Mouse (Mus musculus) limb, embryonic 11.5 days (tissue): ENCODE results near the gene F2r. TPM values are rescaled to one million over a fixed set of nuclear protein-coding genes. Genes with fewer than 3 reads are reported as not detected.

ENCODE experiments used
- ATAC-seq: fragments of 200-750 bp; cut with Nextera tagmentation; 2 replicates; pipeline ENCODE4 v1.8.0; 2017; ENCODE audit warnings: low read depth; ENCODE audit not compliant: insufficient number of reproducible peaks, low FRiP score, low TSS enrichment
- DNase-seq: peaks from one replicate; pipeline ENCODE4 v3.0.0-alpha.2; 2015; ENCODE audit warnings: low spot score
- H3K27ac ChIP-seq: fragments of 300-500 bp; sonication (generic); replicated peaks from 2 replicates; pipeline ENCODE4 v1.5.1; 2014; ENCODE audit warnings: low read depth, mild to moderate bottlenecking, low read length
- H3K27me3 ChIP-seq: fragments of 300-500 bp; sonication (generic); 2 replicates; pipeline ENCODE4 v1.6.1; 2014; ENCODE audit warnings: mild to moderate bottlenecking, low read length, mixed read lengths; ENCODE audit not compliant: control insufficient read depth, insufficient read depth
- H3K36me3 ChIP-seq: fragments of 300-500 bp; sonication (generic); 2 replicates; pipeline ENCODE4 v1.6.1; 2014; ENCODE audit warnings: mild to moderate bottlenecking, low read length, moderate library complexity, mixed read lengths; ENCODE audit not compliant: control insufficient read depth, insufficient read depth
- H3K4me1 ChIP-seq: fragments of 300-500 bp; sonication (generic); 2 replicates; pipeline ENCODE4 v1.6.1; 2014; ENCODE audit warnings: low read length, mixed read lengths; ENCODE audit not compliant: control insufficient read depth, insufficient read depth
- H3K4me2 ChIP-seq: fragments of 300-500 bp; sonication (generic); 2 replicates; pipeline ENCODE4 v1.6.1; 2014; ENCODE audit warnings: low read depth, mild to moderate bottlenecking, moderate library complexity; ENCODE audit not compliant: severe bottlenecking
- H3K4me3 ChIP-seq: fragments of 300-500 bp; sonication (generic); 2 replicates; pipeline ENCODE4 v1.5.1; 2014; ENCODE audit warnings: low read depth, low read length
- H3K9ac ChIP-seq: fragments of 300-500 bp; sonication (generic); 2 replicates; pipeline ENCODE4 v1.6.1; 2014; ENCODE audit warnings: mild to moderate bottlenecking, low read length
- H3K9me3 ChIP-seq: fragments of 300-500 bp; sonication (generic); 2 replicates; pipeline ENCODE4 v1.6.1; 2016; ENCODE audit warnings: low read length; ENCODE audit not compliant: control insufficient read depth
- WGBS: fragments of 180-500 bp; shearing (Covaris S2); extraction: QIAGEN DNeasy Blood & Tissue Kit; methylation state at CpG from one replicate; pipeline ENCODE4 v1.1.7; 2014; 5-methylcytosine and 5-hydroxymethylcytosine counted together
- polyA plus RNA-seq: library from polyadenylated mRNA; unstranded; fragments of >200 nt; fragmentation: Nextera tagmentation; extraction: Ambion mirVana; gene quantifications from 2 replicates; pipeline ENCODE4 v1.2.1, GENCODE M21; 2014

F2r gene
- polyA plus RNA-seq, 1 experiment from 2014 or later: 157 TPM

- peaks cover 2% of the 10 kb centered on the region; the same call in 1 of the 2 replicates for H3K36me3 ChIP-seq
- no peaks in the 10 kb centered on the region for H3K4me1 ChIP-seq
- no peak overlapping the region for H3K4me2 ChIP-seq
- no peaks in the 10 kb centered on the region for H3K9me3 ChIP-seq
- no peaks in the 10 kb centered on the region for H3K27me3 ChIP-seq
- DNase-seq: no peak
- H3K9ac ChIP-seq: no peak overlapping the region
- H3K4me3 ChIP-seq: no peak overlapping the region
- H3K27ac ChIP-seq: no peak overlapping the region
- no peak for ATAC-seq
- 89% methylated on average over 10 of the region's 10 CpGs for WGBS
Measured at GRCm38 (mm10) chr13:95629751-95630150, 11.5 kb upstream of the F2r start.

DNA sequence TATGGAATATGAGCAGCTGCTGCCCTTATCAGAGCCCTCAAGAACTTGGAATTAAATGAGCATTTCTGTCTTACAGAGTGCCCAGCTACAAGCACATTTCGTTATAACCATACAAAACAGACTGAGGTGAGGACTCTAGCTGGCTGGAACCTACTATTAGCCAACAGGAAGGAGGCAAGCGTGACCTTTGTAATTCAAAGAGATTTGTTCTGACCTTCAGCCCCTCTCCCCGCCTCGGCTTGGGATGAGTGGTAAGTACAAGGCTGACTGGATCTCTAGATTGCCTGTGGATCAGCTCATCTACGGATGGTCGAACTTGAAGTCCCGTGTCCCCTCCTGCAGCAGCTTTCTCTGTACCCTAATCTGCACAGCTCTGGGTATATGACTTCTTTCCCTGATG lies 8.4 kb upstream of the F2r start:
- DNase-seq: no peak
- H3K4me3 ChIP-seq: no peak overlapping the region
- H3K9ac ChIP-seq: no peak overlapping the region
- H3K4me1 ChIP-seq: no peaks in the 10 kb centered on the region
- H3K36me3 ChIP-seq: peaks cover 2% of the 10 kb centered on the region; the same call in 1 of the 2 replicates
- no peaks in the 10 kb centered on the region for H3K9me3 ChIP-seq
- no peaks in the 10 kb centered on the region for H3K27me3 ChIP-seq
- H3K27ac ChIP-seq: no peak overlapping the region
- WGBS: 66% methylated on average over 7 of the region's 7 CpGs
- H3K4me2 ChIP-seq: no peak overlapping the region
- no peak for ATAC-seq

- H3K27ac ChIP-seq: no peak overlapping the region
- no peak overlapping the region for H3K4me2 ChIP-seq
- no peak overlapping the region for H3K9ac ChIP-seq
- H3K4me1 ChIP-seq: no peaks in the 10 kb centered on the region
- no peaks in the 10 kb centered on the region for H3K27me3 ChIP-seq
- H3K36me3 ChIP-seq: no peaks in the 10 kb centered on the region
- no peaks in the 10 kb centered on the region for H3K9me3 ChIP-seq
- 80% methylated on average over 3 of the region's 3 CpGs for WGBS
- DNase-seq (no peak), ATAC-seq (no peak)
- no peak overlapping the region for H3K4me3 ChIP-seq
Measured at GRCm38 (mm10) chr13:95623042-95623441, 4.8 kb upstream of the F2r start.

- H3K9me3 ChIP-seq: no peaks in the 10 kb centered on the region
- 78% methylated on average over 3 of the region's 3 CpGs for WGBS
- H3K36me3 ChIP-seq: no peaks in the 10 kb centered on the region
- DNase-seq (no peak), ATAC-seq (no peak)
- no peak overlapping the region for H3K27ac ChIP-seq
- H3K27me3 ChIP-seq: no peaks in the 10 kb centered on the region
- no peak overlapping the region for H3K4me2 ChIP-seq
- H3K4me1 ChIP-seq: peaks cover 4% of the 10 kb centered on the region
- no peak overlapping the region for H3K9ac ChIP-seq
- no peak overlapping the region for H3K4me3 ChIP-seq
Measured at GRCm38 (mm10) chr13:95621563-95621962, 3.3 kb upstream of the F2r start.

- Histone ChIP-seq H3K27me3 (no peaks in the 10 kb centered on the region), H3K36me3 (peaks cover 3% of the 10 kb centered on the region; the same call in 1 of the 2 replicates), H3K9me3 (no peaks in the 10 kb centered on the region), H3K4me1 (peaks cover 14% of the 10 kb centered on the region), H3K4me3 (peak overlapping the region; percentile 79), H3K9ac (peak overlapping the region; percentile 93), H3K4me2 (peak overlapping the region; percentile 88), H3K27ac (peak overlapping the region; percentile 79; the same call in 1 of the 2 replicates)
- 6% methylated on average over 13 of the region's 13 CpGs for WGBS
- peak; percentile 47 for DNase-seq
- ATAC-seq: peak; percentile 23
Measured at GRCm38 (mm10) chr13:95618859-95619258, 572 bp upstream of the F2r start.

DNA sequence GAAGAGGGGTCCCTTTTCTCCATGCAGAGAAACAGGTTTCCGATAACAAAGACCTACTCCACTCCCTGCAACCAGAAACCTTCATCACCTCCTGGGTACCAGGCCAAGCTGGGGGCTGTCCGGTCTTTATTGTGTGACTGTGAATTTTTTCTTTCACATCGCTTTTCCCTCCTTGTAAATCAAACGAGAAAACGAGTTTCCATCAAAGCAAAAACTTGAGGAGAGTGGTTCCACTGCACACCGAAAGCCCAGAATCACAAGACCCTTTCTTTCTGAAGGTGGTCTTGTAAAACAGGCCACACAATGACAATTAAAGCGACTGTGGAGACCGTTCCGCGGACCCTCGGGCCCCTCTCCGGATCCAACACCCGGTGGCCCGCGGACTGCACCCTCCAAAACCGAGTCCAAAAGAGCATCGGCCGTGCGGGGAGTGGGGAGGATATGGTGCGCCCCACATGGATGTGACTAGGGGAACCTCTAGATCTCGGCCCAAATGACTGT lies 566 bp downstream of the F2r start:
- H3K9ac ChIP-seq: peak overlapping the region; percentile 93
- peak overlapping the region; percentile 79 for H3K27ac ChIP-seq
- under 1% methylated on average over 21 of the region's 21 CpGs for WGBS
- peaks cover 14% of the 10 kb centered on the region for H3K4me1 ChIP-seq
- no peaks in the 10 kb centered on the region for H3K9me3 ChIP-seq
- H3K27me3 ChIP-seq: no peaks in the 10 kb centered on the region
- ATAC-seq (0 out of 2 replicates have a peak, but pooled peaks have one; percentile 14), DNase-seq (peak; percentile 71)
- peak overlapping the region; percentile 79 for H3K4me3 ChIP-seq
- peak overlapping the region; percentile 88 for H3K4me2 ChIP-seq
- H3K36me3 ChIP-seq: peaks cover 3% of the 10 kb centered on the region; the same call in 1 of the 2 replicates

DNA sequence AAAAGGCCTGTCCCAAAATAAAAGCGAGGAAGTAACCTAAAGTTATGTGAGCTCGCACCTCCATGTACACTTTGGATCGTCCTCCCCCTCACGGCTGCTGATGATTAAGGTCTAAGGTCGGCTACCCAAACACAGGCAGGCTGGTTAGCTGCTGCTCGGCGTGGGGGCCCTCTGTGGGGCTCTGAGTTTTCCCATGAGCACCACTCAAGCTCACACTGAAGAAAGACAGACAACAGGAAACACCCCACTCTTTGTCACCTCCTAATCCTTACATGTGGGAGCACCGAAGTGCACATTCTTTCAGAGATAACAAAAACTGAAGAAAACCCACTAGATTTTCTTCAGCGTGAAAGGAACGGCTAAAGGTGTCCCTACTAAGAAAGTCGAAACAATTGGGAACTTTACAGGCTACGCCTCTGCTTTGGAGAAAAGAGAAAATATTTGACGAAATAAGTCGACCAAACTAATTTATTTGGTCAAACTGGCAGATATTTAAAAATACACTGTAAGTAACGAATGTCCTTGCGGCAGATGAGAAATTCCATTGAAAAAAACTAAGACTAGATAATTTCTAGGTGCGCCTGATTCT lies 1.1 kb downstream of the F2r start:
- no peak overlapping the region for H3K27ac ChIP-seq
- H3K4me1 ChIP-seq: peaks cover 14% of the 10 kb centered on the region
- peak overlapping the region; percentile 93 for H3K9ac ChIP-seq
- H3K36me3 ChIP-seq: peaks cover 6% of the 10 kb centered on the region; the same call in 1 of the 2 replicates
- no peaks in the 10 kb centered on the region for H3K27me3 ChIP-seq
- 8% methylated on average over 17 of the region's 17 CpGs for WGBS
- H3K4me2 ChIP-seq: peak overlapping the region; percentile 88
- peak overlapping the region; percentile 79 for H3K4me3 ChIP-seq
- ATAC-seq (no peak), DNase-seq (peak; percentile 57)
- no peaks in the 10 kb centered on the region for H3K9me3 ChIP-seq

GRCm38 (mm10) chr13:95616512-95616911 lies 1.8 kb downstream of the F2r start:
- ATAC-seq: no peak
- DNase-seq: no peak
- H3K4me3 ChIP-seq: peak overlapping the region; percentile 79
- no peaks in the 10 kb centered on the region for H3K27me3 ChIP-seq
- peaks cover 9% of the 10 kb centered on the region; the same call in 1 of the 2 replicates for H3K36me3 ChIP-seq
- no peak overlapping the region for H3K27ac ChIP-seq
- whole genome bisulfite sequencing: 64% methylated on average over 11 of the region's 11 CpGs
- H3K9me3 ChIP-seq: no peaks in the 10 kb centered on the region
- H3K9ac ChIP-seq: peak overlapping the region; percentile 93
- peaks cover 14% of the 10 kb centered on the region for H3K4me1 ChIP-seq
- peak overlapping the region; percentile 88 for H3K4me2 ChIP-seq
